Mouse (Mus musculus): ENCODE measurements at regions not wholly inside any gene's neighbourhood (a gene's known extent, or its start where the extent isn't known, plus 50 kb on each side); places are given as distances from the start of the nearest gene placed in this dataset.

DNA sequence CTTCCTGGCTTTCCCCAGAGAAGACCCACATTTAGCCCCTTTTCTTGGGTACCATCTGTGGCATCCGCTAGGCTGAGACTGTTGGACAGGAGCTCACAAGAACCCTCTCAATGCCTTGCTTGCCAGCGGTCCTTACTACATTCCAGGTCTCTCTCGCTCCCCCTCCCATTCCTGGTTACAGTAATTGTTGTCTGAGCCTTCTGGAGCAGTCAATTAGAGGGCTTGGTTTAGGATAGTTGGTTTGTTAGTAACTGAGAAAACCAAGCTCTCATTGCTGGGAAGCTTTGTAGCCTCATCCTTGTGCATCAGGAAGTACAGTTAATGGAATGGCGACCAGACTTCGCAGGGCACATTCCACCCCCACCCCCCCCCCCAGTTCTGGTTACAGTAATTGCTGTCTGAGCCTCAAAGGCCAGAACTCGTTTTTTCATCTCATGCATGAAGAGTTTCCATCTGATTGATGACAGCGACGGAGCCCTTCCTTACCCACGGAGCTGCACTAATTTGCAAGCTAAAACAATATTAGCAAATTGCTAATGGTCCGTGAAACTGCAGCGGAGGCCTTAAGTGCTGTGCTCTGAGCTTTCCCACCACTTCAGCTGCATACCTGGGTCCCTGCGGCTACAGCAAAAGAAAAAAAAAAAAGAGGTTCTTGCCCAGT lies 239.6 kb upstream of the Zdhhc25 start:
- TF ChIP-seq CTCF (IDR thresholded peaks at IDR 0.05) (no peak), EP300 (IDR thresholded peaks at IDR 0.05) (no peak)

Measured in lung, postnatal 0 days (tissue).